Mouse (Mus musculus): Measurements from ENCODE around the gene Pgrmc1. TPM values are rescaled to one million over a fixed set of nuclear protein-coding genes. Genes with fewer than 3 reads are reported as not detected.

The Pgrmc1 gene
- polyA plus RNA-seq, 1 experiment = 205 TPM

DNA sequence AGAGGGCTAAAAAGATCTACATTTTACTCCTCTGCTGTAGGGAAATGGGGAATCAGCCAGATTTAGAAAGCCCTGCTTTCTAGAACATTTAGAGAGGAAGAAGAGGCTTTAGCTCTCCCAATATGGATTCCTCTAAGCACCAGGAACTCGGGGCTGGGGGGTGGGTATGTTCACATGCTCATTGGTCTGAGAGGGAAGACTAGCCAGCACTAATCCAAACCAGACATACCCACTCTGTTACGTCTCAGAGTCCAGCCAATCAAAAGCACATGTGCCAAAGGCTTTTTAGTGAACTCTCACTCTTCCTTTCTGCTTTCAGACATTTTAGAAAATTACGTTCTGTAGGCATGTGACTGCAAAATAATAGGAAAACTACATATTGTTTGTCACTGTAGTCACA lies 1.6 kb downstream of the Pgrmc1 start:
- TF ChIP-seq POLR2A (IDR thresholded peaks at IDR 0.05; ENCODE audit: low read depth, low read length) (no peak), CTCF (IDR thresholded peaks at IDR 0.05; ENCODE audit: borderline replicate concordance, insufficient read depth, low read length) (no peak)
- Histone ChIP-seq H3K4me1 (ENCODE audit: control insufficient read depth, insufficient read depth, low read length) (0 out of 2 replicates have a peak, but pooled peaks cover 3% of the 10 kb centered on the region), H3K4me3 (ENCODE audit: insufficient read depth, low read length) (peak overlapping the region; percentile 82), H3K27ac (ENCODE audit: insufficient read depth, low read length) (peak overlapping the region; percentile 78)

DNA sequence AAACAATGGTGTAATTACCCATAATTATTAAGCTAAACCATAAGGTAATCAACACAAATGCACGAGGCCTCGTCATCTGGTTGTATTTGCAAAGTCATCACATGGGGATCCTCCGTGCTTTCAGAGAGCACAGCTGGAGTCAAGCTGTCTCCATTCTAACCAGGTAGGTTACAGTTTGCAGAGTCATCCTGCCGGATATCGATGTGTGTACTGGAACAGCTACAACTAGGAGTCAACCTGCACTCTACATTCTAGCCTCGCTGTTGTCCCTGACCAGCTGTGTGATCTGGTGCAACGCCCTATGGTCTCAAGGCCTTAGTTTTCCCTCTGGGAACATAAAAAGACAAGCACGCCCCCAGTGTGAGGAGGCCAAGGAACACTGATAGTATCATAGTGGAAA lies 2.1 kb downstream of the Pgrmc1 start:
- 0 out of 2 replicates have a peak, but pooled peaks cover 3% of the 10 kb centered on the region for H3K4me1 ChIP-seq (ENCODE audit: control insufficient read depth, insufficient read depth, low read length)
- H3K4me3 ChIP-seq (ENCODE audit: insufficient read depth, low read length) = no peak overlapping the region
- peak overlapping the region; percentile 34; the same call in 1 of the 2 replicates for H3K27ac ChIP-seq (ENCODE audit: insufficient read depth, low read length)
- no peak for TF ChIP-seq CTCF (IDR thresholded peaks at IDR 0.05; ENCODE audit: borderline replicate concordance, insufficient read depth, low read length)
- TF ChIP-seq POLR2A (IDR thresholded peaks at IDR 0.05; ENCODE audit: low read depth, low read length) = 0 out of 2 replicates have a peak, but pooled peaks have one; percentile 4

DNA sequence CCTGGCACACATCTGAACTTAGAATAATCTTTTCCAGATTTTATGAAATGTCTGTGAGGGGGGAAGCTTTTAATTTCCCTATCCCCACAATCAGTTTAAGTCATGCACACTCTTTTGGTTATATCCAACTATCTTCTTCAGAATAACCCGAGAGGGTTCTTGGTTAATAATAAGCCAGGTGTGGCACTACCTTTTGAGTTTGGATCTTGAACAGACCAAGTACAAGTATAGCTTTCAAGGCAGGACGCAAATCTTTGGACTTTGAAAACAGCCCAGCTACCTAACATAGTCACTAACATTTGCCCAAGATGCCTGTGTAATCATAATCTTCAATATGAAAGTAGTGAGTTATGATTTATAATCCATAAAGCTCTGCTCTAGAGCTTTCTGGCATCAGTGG lies 4.9 kb downstream of the Pgrmc1 start:
- Histone ChIP-seq H3K4me1 (ENCODE audit: control insufficient read depth, insufficient read depth, low read length) (0 out of 2 replicates have a peak, but pooled peaks cover 3% of the 10 kb centered on the region), H3K27ac (ENCODE audit: insufficient read depth, low read length) (no peak overlapping the region), H3K4me3 (ENCODE audit: insufficient read depth, low read length) (no peak overlapping the region)
- TF ChIP-seq POLR2A (IDR thresholded peaks at IDR 0.05; ENCODE audit: low read depth, low read length) (no peak), CTCF (IDR thresholded peaks at IDR 0.05; ENCODE audit: borderline replicate concordance, insufficient read depth, low read length) (no peak)

DNA sequence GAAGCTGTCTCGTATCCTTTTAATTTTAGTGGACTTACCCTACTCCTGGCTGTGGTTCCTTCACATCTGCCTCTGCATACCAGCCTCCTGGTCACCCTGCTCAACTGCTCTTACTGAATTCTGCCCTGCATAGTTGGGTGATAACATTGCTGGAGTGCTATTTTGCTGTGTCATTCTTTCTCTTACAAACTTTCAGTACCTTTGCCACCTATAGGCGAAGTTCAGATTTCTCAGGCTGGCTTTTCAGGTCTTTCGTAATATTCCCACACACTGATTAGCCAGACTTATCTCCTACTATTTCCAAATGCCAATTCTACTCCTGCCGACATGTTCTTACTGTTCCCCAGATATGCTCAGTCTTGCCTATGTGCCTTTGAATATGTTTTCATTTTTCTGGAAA lies 6.0 kb downstream of the Pgrmc1 start:
- no peak overlapping the region for H3K4me3 ChIP-seq (ENCODE audit: insufficient read depth, low read length)
- TF ChIP-seq CTCF (IDR thresholded peaks at IDR 0.05; ENCODE audit: borderline replicate concordance, insufficient read depth, low read length) (no peak), POLR2A (IDR thresholded peaks at IDR 0.05; ENCODE audit: low read depth, low read length) (no peak)
- H3K4me1 ChIP-seq (ENCODE audit: control insufficient read depth, insufficient read depth, low read length) = 0 out of 2 replicates have a peak, but pooled peaks cover 3% of the 10 kb centered on the region

DNA sequence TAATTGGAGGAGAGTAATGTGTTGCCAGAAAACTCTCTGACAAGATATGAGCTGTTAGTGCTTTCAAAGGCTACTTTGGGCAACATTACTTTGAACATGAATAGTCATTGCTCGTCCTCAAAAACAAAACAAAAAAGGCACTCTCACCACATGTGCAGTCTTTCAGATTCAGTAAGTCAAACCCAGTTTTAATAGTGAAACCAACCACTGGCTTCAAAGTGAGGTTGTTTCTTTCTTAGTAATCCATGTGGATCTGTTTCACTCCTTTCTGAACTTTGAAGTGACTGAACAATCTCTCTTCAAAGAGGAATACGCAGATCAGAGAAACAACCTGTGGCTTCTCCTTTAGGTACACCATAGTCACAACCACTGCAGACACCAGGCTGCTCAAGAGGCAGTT lies 11.1 kb downstream of the Pgrmc1 start:
- no peak overlapping the region for H3K4me3 ChIP-seq (ENCODE audit: insufficient read depth, low read length)
- no peaks in the 10 kb centered on the region for H3K4me1 ChIP-seq (ENCODE audit: control insufficient read depth, insufficient read depth, low read length)
- no peak overlapping the region for H3K27ac ChIP-seq (ENCODE audit: insufficient read depth, low read length)
- TF ChIP-seq CTCF (IDR thresholded peaks at IDR 0.05; ENCODE audit: borderline replicate concordance, insufficient read depth, low read length) = no peak
- no peak for TF ChIP-seq POLR2A (IDR thresholded peaks at IDR 0.05; ENCODE audit: low read depth, low read length)

More for the DNA sequence above, 6.0 kb downstream of the Pgrmc1 start:
- H3K27ac ChIP-seq (ENCODE audit: insufficient read depth, low read length) = no peak overlapping the region

DNA sequence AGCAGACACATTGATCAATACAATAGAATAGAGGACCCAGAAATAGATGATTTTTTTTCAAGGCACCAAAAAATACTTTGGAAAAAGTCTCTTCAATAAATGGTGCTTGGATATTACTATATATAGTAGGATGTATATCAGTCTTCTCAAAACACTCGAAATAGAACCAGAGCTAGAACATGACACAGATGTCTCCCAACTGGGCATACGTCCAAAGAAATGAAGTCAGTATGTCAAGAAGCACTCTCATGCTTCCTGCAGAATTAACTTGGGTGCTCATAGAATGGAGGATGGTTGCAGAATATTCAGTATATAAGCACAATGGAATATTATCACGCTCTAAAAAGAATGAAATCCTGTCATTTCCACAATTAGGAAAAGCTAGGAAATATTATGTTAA lies 30.1 kb downstream of the Pgrmc1 start:
- TF ChIP-seq POLR2A (IDR thresholded peaks at IDR 0.05; ENCODE audit: low read depth, low read length) (no peak), CTCF (IDR thresholded peaks at IDR 0.05; ENCODE audit: borderline replicate concordance, insufficient read depth, low read length) (no peak)
- no peaks in the 10 kb centered on the region for H3K4me1 ChIP-seq (ENCODE audit: control insufficient read depth, insufficient read depth, low read length)
- H3K27ac ChIP-seq (ENCODE audit: insufficient read depth, low read length) = no peak overlapping the region
- no peak overlapping the region for H3K4me3 ChIP-seq (ENCODE audit: insufficient read depth, low read length)

DNA sequence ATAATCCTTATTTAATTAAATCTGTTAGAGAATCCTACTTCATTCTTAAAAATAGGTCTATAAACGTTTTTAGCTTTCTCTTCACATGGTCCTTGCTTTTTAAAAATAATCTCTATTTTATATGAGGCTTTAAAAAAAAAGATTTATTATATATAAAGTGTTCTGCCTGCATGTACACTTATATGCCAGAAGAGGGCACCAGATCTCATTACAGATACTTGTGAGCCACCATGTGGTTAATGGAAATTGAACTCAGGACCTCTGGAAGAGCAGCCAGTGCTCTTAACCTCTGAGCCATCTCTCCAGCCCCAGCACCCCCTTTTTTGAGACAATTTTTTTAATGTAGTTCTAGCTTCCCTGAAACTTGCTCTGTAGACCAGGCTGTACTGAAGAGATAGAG lies 32.8 kb downstream of the Pgrmc1 start:
- no peak overlapping the region for H3K4me3 ChIP-seq (ENCODE audit: insufficient read depth, low read length)
- TF ChIP-seq CTCF (IDR thresholded peaks at IDR 0.05; ENCODE audit: borderline replicate concordance, insufficient read depth, low read length) (no peak), POLR2A (IDR thresholded peaks at IDR 0.05; ENCODE audit: low read depth, low read length) (no peak)
- no peaks in the 10 kb centered on the region for H3K4me1 ChIP-seq (ENCODE audit: control insufficient read depth, insufficient read depth, low read length)
- H3K27ac ChIP-seq (ENCODE audit: insufficient read depth, low read length) = no peak overlapping the region

DNA sequence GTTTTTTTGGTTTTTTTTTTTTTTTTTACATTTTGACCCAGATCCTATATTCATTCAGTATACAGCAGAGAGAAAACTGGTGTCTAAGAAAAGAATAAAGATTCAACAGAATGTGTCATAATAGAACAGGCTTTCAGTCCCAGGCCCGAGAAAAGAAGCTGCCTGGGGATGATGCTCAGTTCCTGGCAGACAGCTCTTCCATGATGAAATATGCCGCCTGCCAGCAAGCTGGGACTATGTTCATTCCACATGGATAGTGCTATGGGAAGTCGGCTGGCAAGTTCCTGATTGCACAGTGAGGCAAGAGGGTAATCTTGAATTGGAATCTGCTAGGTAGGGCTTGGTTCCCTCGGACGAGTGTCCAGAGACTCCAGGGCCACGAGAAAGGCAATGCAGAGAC lies 42.0 kb downstream of the Pgrmc1 start:
- H3K27ac ChIP-seq (ENCODE audit: insufficient read depth, low read length) = no peak overlapping the region
- no peak overlapping the region for H3K4me3 ChIP-seq (ENCODE audit: insufficient read depth, low read length)
- TF ChIP-seq POLR2A (IDR thresholded peaks at IDR 0.05; ENCODE audit: low read depth, low read length) (no peak), CTCF (IDR thresholded peaks at IDR 0.05; ENCODE audit: borderline replicate concordance, insufficient read depth, low read length) (no peak)
- no peaks in the 10 kb centered on the region for H3K4me1 ChIP-seq (ENCODE audit: control insufficient read depth, insufficient read depth, low read length)

DNA sequence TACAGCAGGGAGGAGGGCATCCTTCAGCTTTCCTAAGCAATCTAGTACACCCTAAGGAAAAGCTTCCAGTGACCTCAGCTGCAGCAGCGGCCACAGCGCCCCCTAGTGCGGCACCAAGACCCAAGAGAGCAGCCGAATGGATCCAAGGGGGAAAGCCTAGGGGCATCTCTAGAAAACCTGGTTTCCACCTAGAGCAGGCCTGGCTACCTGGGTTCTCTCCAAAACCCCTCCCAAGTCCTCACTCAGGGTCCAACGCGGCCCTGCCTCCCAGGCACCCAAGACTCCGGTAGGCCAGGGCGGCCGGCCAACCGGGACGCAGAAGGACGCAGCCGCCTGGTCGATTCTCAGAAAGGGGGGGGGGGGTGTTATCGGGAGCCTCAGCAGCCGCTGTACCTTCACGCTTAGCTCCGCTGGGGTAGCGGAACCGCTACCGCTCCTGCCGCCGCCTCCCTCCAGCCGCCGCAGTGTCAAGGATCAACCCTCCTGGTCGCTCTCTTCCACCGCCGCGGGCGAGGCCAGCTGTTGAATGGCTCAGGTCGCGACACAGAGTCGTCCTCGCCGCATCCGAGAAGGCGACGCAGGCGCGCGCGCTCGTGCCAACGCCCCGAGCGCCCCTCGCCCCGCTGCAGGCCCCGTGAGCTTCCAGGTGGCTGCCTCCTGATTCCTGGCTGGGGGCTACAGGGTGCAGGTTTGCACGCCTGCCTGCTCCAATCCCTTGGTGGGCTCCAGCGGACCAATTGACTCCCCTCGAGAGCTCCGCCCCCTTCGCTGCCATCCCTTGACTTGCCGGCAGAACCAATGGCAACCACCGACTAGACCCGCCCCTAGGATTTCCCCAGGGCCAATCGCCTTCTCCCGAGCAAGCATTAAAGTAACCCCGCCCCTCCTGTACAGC lies 46.9 kb downstream of the Pgrmc1 start, which contains the start of gene Akap17b:
TSS of gene Akap17b (minus strand) at position 739 of the 895 bp plus-strand sequence.
- H3K4me3 ChIP-seq (ENCODE audit: insufficient read depth, low read length) = peak within 1 kb of the TSS; percentile 83
- H3K4me1 ChIP-seq (ENCODE audit: control insufficient read depth, insufficient read depth, low read length) = no peaks in the 10 kb centered on the region
- TF ChIP-seq POLR2A (IDR thresholded peaks at IDR 0.05; ENCODE audit: low read depth, low read length) (peak; percentile 45), CTCF (IDR thresholded peaks at IDR 0.05; ENCODE audit: borderline replicate concordance, insufficient read depth, low read length) (peak; percentile 55; the same call in 1 of the 2 replicates)
- H3K27ac ChIP-seq (ENCODE audit: insufficient read depth, low read length) = peak within 1 kb of the TSS; percentile 34; the same call in 1 of the 2 replicates

Other genes starting within 250 kb of the Pgrmc1 start
- gene Gm6268, start 196.9 kb upstream of the Pgrmc1 start, polyA plus RNA-seq (2011; ENCODE audit: insufficient read length, low read depth, missing spikeins) = not detected in 2 replicates
- gene Gm14569, start 106.4 kb upstream of the Pgrmc1 start, polyA plus RNA-seq (2011; ENCODE audit: insufficient read length, low read depth, missing spikeins) = not detected in 2 replicates
- 3.9 and 4.2 TPM in 2 replicates for gene Akap17b, start 47.2 kb downstream of the Pgrmc1 start, polyA plus RNA-seq (2011; ENCODE audit: insufficient read length, low read depth, missing spikeins)
- gene Slc25a43, start 145.5 kb downstream of the Pgrmc1 start, polyA plus RNA-seq (2011; ENCODE audit: insufficient read length, low read depth, missing spikeins) = 2.6 and 6.8 TPM in 2 replicates
- 488 and 502 TPM in 2 replicates for gene Slc25a5, start 197.4 kb downstream of the Pgrmc1 start, polyA plus RNA-seq (2011; ENCODE audit: insufficient read length, low read depth, missing spikeins)